Mouse (Mus musculus): Measurements from ENCODE around the gene Gpr21. TPM values are rescaled to one million over a fixed set of nuclear protein-coding genes. Genes with fewer than 3 reads are reported as not detected.

Gene Gpr21
- polyA plus RNA-seq, 1 experiment from 2014 or later: 0.13 TPM

DNA sequence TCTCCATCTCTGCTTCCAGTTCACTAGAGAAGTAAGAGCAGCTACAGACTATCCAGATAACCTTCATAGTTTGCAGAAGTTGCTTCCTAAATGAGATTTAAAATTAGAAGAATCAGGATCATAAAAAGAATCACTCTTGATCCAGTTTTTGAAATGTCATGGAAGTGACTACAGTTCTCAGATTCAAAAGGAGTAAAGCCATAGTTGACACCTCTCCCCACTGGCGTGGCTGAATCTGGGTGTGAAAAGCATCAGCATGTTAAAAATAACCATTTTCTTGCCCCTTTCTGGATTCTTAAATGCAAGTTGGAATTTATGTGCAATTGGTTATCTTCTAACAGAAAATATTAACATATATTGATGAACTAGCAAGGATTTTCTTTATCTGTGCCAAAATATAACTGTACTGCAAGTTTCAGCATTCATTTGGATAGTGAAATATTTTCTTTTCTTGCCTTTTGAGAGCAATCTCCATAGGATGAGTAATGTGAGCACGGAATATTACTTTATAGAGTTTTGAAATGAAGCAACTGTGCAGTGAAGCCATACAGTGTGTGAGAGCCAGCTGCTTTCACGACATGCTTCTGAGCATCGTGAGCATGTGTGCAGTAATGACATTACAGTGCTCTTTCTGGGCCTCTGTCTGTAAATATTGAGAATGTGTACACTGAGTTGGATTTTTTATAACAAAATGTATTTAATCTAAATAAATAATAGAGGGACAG is 2.6 kb downstream of the Gpr21 start:
- WGBS (ENCODE audit: insufficient replicate concordance): 73% methylated on average over 4 of the region's 4 CpGs
- Histone ChIP-seq H3K36me3 (replicated peaks) (0 out of 2 replicates have a peak, but pooled peaks cover 5% of the 10 kb centered on the region), H3K4me1 (replicated peaks) (0 out of 2 replicates have a peak, but pooled peaks cover 4% of the 10 kb centered on the region), H3K9me3 (replicated peaks) (no peaks in the 10 kb centered on the region), H3K27ac (replicated peaks) (no peak overlapping the region), H3K4me2 (no peak overlapping the region), H3K4me3 (replicated peaks) (no peak overlapping the region), H3K9ac (no peak overlapping the region), H3K27me3 (no peaks in the 10 kb centered on the region)
- ATAC-seq (ENCODE audit: insufficient read depth): no peak

DNA sequence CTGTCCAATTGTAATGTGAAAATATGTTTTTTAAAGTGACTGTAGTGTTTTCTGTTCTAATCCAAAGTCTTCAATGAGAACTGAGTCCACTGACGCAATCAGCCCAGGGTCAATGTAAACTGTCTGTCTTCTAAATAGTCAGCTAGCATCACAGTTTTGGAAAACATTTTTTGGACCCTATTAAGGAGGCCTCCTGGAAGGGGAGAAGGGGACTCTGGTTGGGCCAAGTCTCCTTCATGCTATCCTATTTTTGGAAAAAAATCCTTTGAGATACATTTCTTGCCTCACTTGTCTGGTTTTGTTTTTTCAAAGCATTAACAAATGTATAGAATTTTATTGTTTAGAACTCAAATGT is 3.1 kb downstream of the Gpr21 start:
- H3K4me3 ChIP-seq (replicated peaks): no peak overlapping the region
- H3K4me1 ChIP-seq (replicated peaks): 0 out of 2 replicates have a peak, but pooled peaks cover 4% of the 10 kb centered on the region
- ATAC-seq (ENCODE audit: insufficient read depth): no peak
- H3K27ac ChIP-seq (replicated peaks): no peak overlapping the region
- no peaks in the 10 kb centered on the region for H3K9me3 ChIP-seq (replicated peaks)
- H3K27me3 ChIP-seq: no peaks in the 10 kb centered on the region
- no peak overlapping the region for H3K9ac ChIP-seq
- H3K4me2 ChIP-seq: no peak overlapping the region
- 84% methylated on average over 1 of the region's 1 CpGs for WGBS (ENCODE audit: insufficient replicate concordance)
- 0 out of 2 replicates have a peak, but pooled peaks cover 5% of the 10 kb centered on the region for H3K36me3 ChIP-seq (replicated peaks)

DNA sequence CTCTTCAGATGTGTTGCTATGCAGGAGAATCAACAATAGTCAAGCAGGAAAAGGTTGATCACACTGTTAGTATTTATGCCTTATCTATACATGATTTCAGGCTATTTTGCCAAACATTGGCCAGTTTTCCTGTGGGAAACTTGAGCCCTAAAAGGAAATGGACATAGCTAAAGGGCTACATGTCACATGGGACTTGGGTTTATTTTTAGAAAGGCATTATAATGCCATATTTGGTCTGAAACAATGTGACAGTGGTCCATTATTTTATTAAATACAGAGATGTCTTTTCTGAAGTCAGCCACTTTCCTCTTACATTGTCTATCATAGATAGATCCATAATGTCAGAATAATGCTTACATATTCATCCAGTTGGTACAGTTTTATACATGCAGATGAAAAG is 11.5 kb downstream of the Gpr21 start:
- no peak for ATAC-seq (ENCODE audit: insufficient read depth)
- Histone ChIP-seq H3K27me3 (no peaks in the 10 kb centered on the region), H3K4me1 (replicated peaks) (peaks cover 12% of the 10 kb centered on the region), H3K27ac (replicated peaks) (no peak overlapping the region), H3K9me3 (replicated peaks) (no peaks in the 10 kb centered on the region), H3K4me2 (no peak overlapping the region), H3K36me3 (replicated peaks) (no peaks in the 10 kb centered on the region), H3K4me3 (replicated peaks) (no peak overlapping the region), H3K9ac (no peak overlapping the region)

- Histone ChIP-seq H3K27me3 (no peaks in the 10 kb centered on the region), H3K4me2 (no peak overlapping the region), H3K9ac (no peak overlapping the region), H3K36me3 (replicated peaks) (0 out of 2 replicates have a peak, but pooled peaks cover 5% of the 10 kb centered on the region), H3K27ac (replicated peaks) (no peak overlapping the region), H3K4me3 (replicated peaks) (no peak overlapping the region), H3K9me3 (replicated peaks) (no peaks in the 10 kb centered on the region), H3K4me1 (replicated peaks) (peaks cover 12% of the 10 kb centered on the region)
- WGBS (ENCODE audit: insufficient replicate concordance): 69% methylated on average over 2 of the region's 2 CpGs
- ATAC-seq (ENCODE audit: insufficient read depth): no peak
Measured at GRCm38 (mm10) chr2:37529397-37529796, 13.3 kb downstream of the Gpr21 start.

DNA sequence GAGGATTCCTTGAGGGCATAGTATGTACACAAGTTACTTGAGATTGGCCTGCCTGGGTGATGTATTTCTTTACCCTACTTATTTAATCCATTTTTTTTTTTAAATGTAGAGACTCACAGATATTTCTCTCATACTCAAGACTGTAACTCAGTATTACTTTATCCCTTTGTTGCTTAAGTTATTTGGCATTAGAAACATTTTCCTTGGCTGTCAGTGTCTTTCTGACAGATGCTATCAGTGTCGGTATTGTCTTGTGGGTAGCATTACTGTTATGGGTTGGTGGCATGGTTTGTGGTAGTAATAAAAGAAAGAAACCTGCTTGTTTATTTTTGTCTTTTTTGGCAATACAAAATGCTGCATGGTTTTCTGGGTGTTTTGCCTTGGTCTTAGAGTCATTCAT is 14.6 kb downstream of the Gpr21 start:
- H3K4me2 ChIP-seq: no peak overlapping the region

GRCm38 (mm10) chr2:37531639-37532038 is 15.5 kb downstream of the Gpr21 start:
- Histone ChIP-seq H3K9ac (no peak overlapping the region), H3K4me1 (replicated peaks) (peaks cover 12% of the 10 kb centered on the region), H3K27me3 (no peaks in the 10 kb centered on the region), H3K9me3 (replicated peaks) (no peaks in the 10 kb centered on the region), H3K4me3 (replicated peaks) (no peak overlapping the region), H3K4me2 (no peak overlapping the region), H3K27ac (replicated peaks) (no peak overlapping the region), H3K36me3 (replicated peaks) (0 out of 2 replicates have a peak, but pooled peaks cover 8% of the 10 kb centered on the region)
- WGBS (ENCODE audit: insufficient replicate concordance): 41% methylated on average over 3 of the region's 3 CpGs
- no peak for ATAC-seq (ENCODE audit: insufficient read depth)

More for the DNA sequence above, 14.6 kb downstream of the Gpr21 start:
- Histone ChIP-seq H3K27me3 (no peaks in the 10 kb centered on the region), H3K36me3 (replicated peaks) (0 out of 2 replicates have a peak, but pooled peaks cover 8% of the 10 kb centered on the region), H3K9ac (no peak overlapping the region), H3K27ac (replicated peaks) (no peak overlapping the region), H3K4me3 (replicated peaks) (no peak overlapping the region), H3K9me3 (replicated peaks) (no peaks in the 10 kb centered on the region), H3K4me1 (replicated peaks) (peaks cover 12% of the 10 kb centered on the region)
- WGBS (ENCODE audit: insufficient replicate concordance): 73% methylated on average over 1 of the region's 1 CpGs
- ATAC-seq (ENCODE audit: insufficient read depth): no peak

DNA sequence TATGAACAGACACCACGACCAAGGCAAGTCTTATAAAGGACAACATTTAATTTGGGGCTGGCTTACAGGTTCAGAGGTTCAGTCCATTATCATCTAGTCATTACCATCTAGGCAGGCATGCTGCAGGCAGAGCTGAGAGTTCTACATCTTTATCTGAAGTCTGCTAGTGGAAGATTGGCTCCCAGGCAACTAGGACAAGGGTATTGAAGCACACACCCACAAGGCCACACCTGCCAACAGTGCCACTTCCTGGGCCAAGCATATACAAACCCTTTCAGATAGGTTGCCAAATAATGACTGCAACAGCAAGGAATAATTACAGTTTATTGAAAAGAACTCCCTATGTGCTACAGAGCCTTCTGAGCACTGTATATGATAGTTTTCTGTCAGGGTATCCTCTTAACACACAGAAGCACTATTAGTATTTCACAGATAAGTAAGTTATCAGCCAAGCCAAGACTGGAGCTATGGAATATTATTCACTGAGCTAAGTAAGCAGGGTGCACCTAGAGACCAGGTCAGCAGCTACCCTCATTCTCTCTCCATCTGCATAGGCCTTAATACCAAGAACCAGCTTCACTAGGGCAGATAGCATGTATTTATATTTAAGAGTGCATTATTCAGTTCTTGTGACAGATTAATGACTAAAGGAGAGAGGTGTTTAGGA is 33.3 kb downstream of the Gpr21 start:
- peak overlapping the region; percentile 55 for H3K4me2 ChIP-seq
- H3K27me3 ChIP-seq: no peaks in the 10 kb centered on the region
- H3K9ac ChIP-seq: no peak overlapping the region
- peaks cover 44% of the 10 kb centered on the region for H3K4me1 ChIP-seq (replicated peaks)
- 33% methylated on average over 1 of the region's 1 CpGs for WGBS (ENCODE audit: insufficient replicate concordance)
- H3K27ac ChIP-seq (replicated peaks): peak overlapping the region; percentile 82
- H3K36me3 ChIP-seq (replicated peaks): peaks cover 37% of the 10 kb centered on the region
- ATAC-seq (ENCODE audit: insufficient read depth): peak; percentile 98
- no peak overlapping the region for H3K4me3 ChIP-seq (replicated peaks)
- no peaks in the 10 kb centered on the region for H3K9me3 ChIP-seq (replicated peaks)

- Histone ChIP-seq H3K9me3 (replicated peaks) (no peaks in the 10 kb centered on the region), H3K4me1 (replicated peaks) (no peaks in the 10 kb centered on the region), H3K4me3 (replicated peaks) (no peak overlapping the region), H3K4me2 (no peak overlapping the region), H3K27ac (replicated peaks) (no peak overlapping the region), H3K36me3 (replicated peaks) (peaks cover 62% of the 10 kb centered on the region), H3K9ac (no peak overlapping the region), H3K27me3 (no peaks in the 10 kb centered on the region)
- ATAC-seq (ENCODE audit: insufficient read depth): no peak
- WGBS (ENCODE audit: insufficient replicate concordance): 72% methylated on average over 2 of the region's 2 CpGs
Measured at GRCm38 (mm10) chr2:37556366-37556765, 40.2 kb downstream of the Gpr21 start.

GRCm38 (mm10) chr2:37565579-37565978 is 49.4 kb downstream of the Gpr21 start:
- WGBS (ENCODE audit: insufficient replicate concordance): 11% methylated on average over 2 of the region's 2 CpGs

DNA sequence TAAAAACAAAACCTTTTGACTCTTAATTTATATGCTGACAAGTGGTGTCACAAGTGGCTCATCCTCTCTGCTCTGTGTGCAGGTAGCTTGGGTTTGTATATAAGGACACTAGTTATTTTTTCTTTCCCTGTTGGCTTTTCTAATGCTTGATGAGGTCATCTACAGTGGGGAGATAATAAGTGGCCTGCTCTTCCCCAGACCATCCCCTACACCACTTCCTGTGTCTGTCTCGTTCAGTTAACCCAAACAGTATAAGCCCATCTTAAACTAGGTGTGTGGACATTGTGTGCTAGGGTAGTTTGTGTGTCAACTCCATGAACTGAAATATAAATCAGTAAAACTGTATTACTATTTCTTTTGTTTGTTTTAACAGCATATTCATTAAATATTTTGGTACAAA is 49.9 kb downstream of the Gpr21 start:
- H3K27ac ChIP-seq (replicated peaks): no peak overlapping the region
- H3K9ac ChIP-seq: no peak overlapping the region
- 25% methylated on average over 1 of the region's 1 CpGs for WGBS (ENCODE audit: insufficient replicate concordance)
- H3K27me3 ChIP-seq: no peaks in the 10 kb centered on the region
- peaks cover 30% of the 10 kb centered on the region for H3K36me3 ChIP-seq (replicated peaks)
- no peak for ATAC-seq (ENCODE audit: insufficient read depth)
- H3K9me3 ChIP-seq (replicated peaks): no peaks in the 10 kb centered on the region
- peaks cover 13% of the 10 kb centered on the region for H3K4me1 ChIP-seq (replicated peaks)
- no peak overlapping the region for H3K4me3 ChIP-seq (replicated peaks)
- no peak overlapping the region for H3K4me2 ChIP-seq

More at GRCm38 (mm10) chr2:37565579-37565978, 49.4 kb downstream of the Gpr21 start:
- Histone ChIP-seq H3K36me3 (replicated peaks) (peaks cover 34% of the 10 kb centered on the region), H3K4me1 (replicated peaks) (peaks cover 12% of the 10 kb centered on the region), H3K4me2 (no peak overlapping the region), H3K27me3 (no peaks in the 10 kb centered on the region), H3K9me3 (replicated peaks) (no peaks in the 10 kb centered on the region), H3K4me3 (replicated peaks) (no peak overlapping the region), H3K9ac (no peak overlapping the region), H3K27ac (replicated peaks) (no peak overlapping the region)
- ATAC-seq (ENCODE audit: insufficient read depth): no peak

DNA sequence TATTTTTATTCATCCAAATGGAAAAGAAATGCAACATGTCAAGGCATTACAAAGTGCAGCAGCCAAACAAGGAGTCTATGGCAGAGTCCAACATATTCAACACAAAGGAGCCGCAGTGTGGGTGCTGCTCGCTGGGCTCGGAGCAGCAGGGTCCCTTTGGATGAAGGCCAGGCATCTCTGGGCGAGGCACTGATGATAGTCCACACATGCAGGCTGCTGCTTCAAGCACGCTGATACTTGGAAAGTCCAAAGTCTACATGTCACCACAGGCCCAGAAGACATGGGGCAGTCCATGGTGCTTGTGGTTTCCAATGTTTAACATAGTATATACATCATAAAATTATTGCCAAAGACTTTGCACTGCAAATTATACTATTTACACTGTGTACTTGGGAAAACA is 53.8 kb downstream of the Gpr21 start:
- Histone ChIP-seq H3K9ac (no peak overlapping the region), H3K4me2 (no peak overlapping the region), H3K36me3 (replicated peaks) (peaks cover 6% of the 10 kb centered on the region), H3K4me3 (replicated peaks) (no peak overlapping the region), H3K9me3 (replicated peaks) (no peaks in the 10 kb centered on the region), H3K27ac (replicated peaks) (no peak overlapping the region), H3K4me1 (replicated peaks) (peaks cover 13% of the 10 kb centered on the region), H3K27me3 (no peaks in the 10 kb centered on the region)
- ATAC-seq (ENCODE audit: insufficient read depth): 0 out of 2 replicates have a peak, but pooled peaks have one; percentile 29
- whole genome bisulfite sequencing (ENCODE audit: insufficient replicate concordance): 71% methylated on average over 5 of the region's 5 CpGs

All from liver, embryonic 15.5 days (tissue).